Mouse (Mus musculus): ENCODE measurements around the gene Adam12. TPM values are rescaled to one million over a fixed set of nuclear protein-coding genes. Genes with fewer than 3 reads are reported as not detected.

Adam12 gene
- polyA plus RNA-seq, 1 experiment from 2014 or later = 1.0 TPM

DNA sequence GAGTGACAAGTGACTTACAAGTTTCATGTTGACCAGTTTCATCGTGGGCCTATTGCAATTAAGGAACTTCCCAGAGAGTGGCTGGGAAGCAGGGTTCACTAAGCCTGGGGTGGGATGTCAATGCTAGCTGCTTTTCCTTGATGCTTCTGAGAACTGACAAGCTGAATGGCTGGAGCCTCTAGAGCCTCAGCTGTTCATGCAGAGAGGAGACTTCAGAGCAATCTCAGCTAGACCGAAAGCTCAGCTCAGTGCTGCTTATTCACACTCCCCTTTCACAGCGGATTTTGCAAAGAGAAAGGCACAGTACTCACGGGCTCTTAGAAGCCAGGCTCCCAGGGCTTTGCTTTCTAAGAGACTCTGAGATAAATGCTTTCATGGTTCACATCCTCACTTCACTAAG is 295.6 kb downstream of the Adam12 start:
- WGBS = 77% methylated on average over 4 of the region's 4 CpGs
- Histone ChIP-seq H3K36me3 (ENCODE audit: control insufficient read depth, insufficient read depth) (no peaks in the 10 kb centered on the region), H3K9ac (ENCODE audit: low read depth, low read length) (no peak overlapping the region), H3K9me3 (ENCODE audit: control insufficient read depth) (no peaks in the 10 kb centered on the region), H3K27ac (ENCODE audit: low read depth, low read length) (no peak overlapping the region), H3K4me1 (replicated peaks; ENCODE audit: control insufficient read depth, insufficient read depth, low read length) (0 out of 2 replicates have a peak, but pooled peaks cover 2% of the 10 kb centered on the region), H3K4me3 (ENCODE audit: low read depth, low read length) (no peak overlapping the region), H3K27me3 (replicated peaks; ENCODE audit: control insufficient read depth, insufficient read depth, low read length) (0 out of 2 replicates have a peak, but pooled peaks cover 2% of the 10 kb centered on the region), H3K4me2 (replicated peaks; ENCODE audit: low read depth) (no peak overlapping the region)
- TF ChIP-seq CTCF (IDR thresholded peaks at IDR 0.05; ENCODE audit: low read depth) = no peak
- no peak for ATAC-seq

GRCm38 (mm10) chr7:133933378-133933777 is 298.6 kb downstream of the Adam12 start:
- no peak for TF ChIP-seq CTCF (IDR thresholded peaks at IDR 0.05; ENCODE audit: low read depth)
- Histone ChIP-seq H3K4me2 (replicated peaks; ENCODE audit: low read depth) (no peak overlapping the region), H3K9ac (ENCODE audit: low read depth, low read length) (no peak overlapping the region), H3K36me3 (ENCODE audit: control insufficient read depth, insufficient read depth) (no peaks in the 10 kb centered on the region), H3K27me3 (replicated peaks; ENCODE audit: control insufficient read depth, insufficient read depth, low read length) (0 out of 2 replicates have a peak, but pooled peaks cover 2% of the 10 kb centered on the region), H3K4me3 (ENCODE audit: low read depth, low read length) (no peak overlapping the region), H3K27ac (ENCODE audit: low read depth, low read length) (no peak overlapping the region), H3K9me3 (ENCODE audit: control insufficient read depth) (no peaks in the 10 kb centered on the region), H3K4me1 (replicated peaks; ENCODE audit: control insufficient read depth, insufficient read depth, low read length) (0 out of 2 replicates have a peak, but pooled peaks cover 2% of the 10 kb centered on the region)
- no peak for ATAC-seq
- WGBS = 46% methylated on average over 6 of the region's 6 CpGs

DNA sequence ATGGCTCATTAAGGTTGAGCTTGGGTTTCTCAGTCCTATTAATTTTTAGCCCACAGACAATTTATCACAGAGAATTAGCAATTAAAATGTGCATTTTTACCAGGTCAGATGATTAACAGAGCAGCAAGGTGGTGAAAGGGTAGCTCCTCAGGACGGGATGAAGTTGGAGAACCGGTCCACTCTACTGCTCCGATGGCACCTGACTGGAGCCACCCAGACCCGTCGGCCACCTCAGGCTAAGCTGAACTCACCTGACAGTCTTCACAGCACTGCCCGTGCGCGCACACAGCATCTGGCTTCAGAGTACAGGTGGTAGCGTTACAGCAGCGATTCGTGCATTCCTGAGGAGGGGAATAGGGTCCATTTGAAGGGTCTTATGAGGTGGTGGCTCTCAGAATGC is 300.5 kb downstream of the Adam12 start:
- Histone ChIP-seq H3K9ac (ENCODE audit: low read depth, low read length) (no peak overlapping the region), H3K27me3 (replicated peaks; ENCODE audit: control insufficient read depth, insufficient read depth, low read length) (0 out of 2 replicates have a peak, but pooled peaks cover 2% of the 10 kb centered on the region), H3K4me2 (replicated peaks; ENCODE audit: low read depth) (no peak overlapping the region), H3K4me1 (replicated peaks; ENCODE audit: control insufficient read depth, insufficient read depth, low read length) (0 out of 2 replicates have a peak, but pooled peaks cover 2% of the 10 kb centered on the region), H3K9me3 (ENCODE audit: control insufficient read depth) (no peaks in the 10 kb centered on the region), H3K4me3 (ENCODE audit: low read depth, low read length) (no peak overlapping the region), H3K27ac (ENCODE audit: low read depth, low read length) (no peak overlapping the region), H3K36me3 (ENCODE audit: control insufficient read depth, insufficient read depth) (no peaks in the 10 kb centered on the region)
- TF ChIP-seq CTCF (IDR thresholded peaks at IDR 0.05; ENCODE audit: low read depth) = no peak
- WGBS = 92% methylated on average over 11 of the region's 11 CpGs
- ATAC-seq = no peak

DNA sequence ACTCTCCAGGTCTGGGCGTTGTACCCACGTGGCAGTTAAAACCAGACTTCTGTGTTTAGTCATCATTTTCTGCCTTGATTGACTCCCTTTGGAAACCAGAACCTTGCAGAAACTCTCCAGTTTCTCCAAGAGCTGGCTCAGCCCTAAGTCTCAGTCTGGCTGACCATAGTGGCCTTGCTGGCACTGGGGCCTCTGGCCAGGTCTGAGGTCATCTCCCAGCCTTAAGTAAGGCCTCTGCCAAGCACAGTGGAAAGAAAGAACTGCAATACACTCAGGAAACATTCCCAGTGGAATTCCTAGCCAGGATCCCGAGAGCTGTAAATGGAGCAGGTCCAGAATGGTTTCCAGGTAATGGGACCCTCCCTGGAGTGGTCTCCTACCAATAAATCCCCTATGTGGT is 303.0 kb downstream of the Adam12 start:
- H3K27me3 ChIP-seq (replicated peaks; ENCODE audit: control insufficient read depth, insufficient read depth, low read length) = no peaks in the 10 kb centered on the region
- ATAC-seq = no peak
- no peaks in the 10 kb centered on the region for H3K4me1 ChIP-seq (replicated peaks; ENCODE audit: control insufficient read depth, insufficient read depth, low read length)
- no peak for TF ChIP-seq CTCF (IDR thresholded peaks at IDR 0.05; ENCODE audit: low read depth)
- H3K36me3 ChIP-seq (ENCODE audit: control insufficient read depth, insufficient read depth) = no peaks in the 10 kb centered on the region
- WGBS = 92% methylated on average over 3 of the region's 3 CpGs
- H3K9me3 ChIP-seq (ENCODE audit: control insufficient read depth) = no peaks in the 10 kb centered on the region
- no peak overlapping the region for H3K27ac ChIP-seq (ENCODE audit: low read depth, low read length)
- H3K4me3 ChIP-seq (ENCODE audit: low read depth, low read length) = no peak overlapping the region
- H3K9ac ChIP-seq (ENCODE audit: low read depth, low read length) = no peak overlapping the region
- no peak overlapping the region for H3K4me2 ChIP-seq (replicated peaks; ENCODE audit: low read depth)

DNA sequence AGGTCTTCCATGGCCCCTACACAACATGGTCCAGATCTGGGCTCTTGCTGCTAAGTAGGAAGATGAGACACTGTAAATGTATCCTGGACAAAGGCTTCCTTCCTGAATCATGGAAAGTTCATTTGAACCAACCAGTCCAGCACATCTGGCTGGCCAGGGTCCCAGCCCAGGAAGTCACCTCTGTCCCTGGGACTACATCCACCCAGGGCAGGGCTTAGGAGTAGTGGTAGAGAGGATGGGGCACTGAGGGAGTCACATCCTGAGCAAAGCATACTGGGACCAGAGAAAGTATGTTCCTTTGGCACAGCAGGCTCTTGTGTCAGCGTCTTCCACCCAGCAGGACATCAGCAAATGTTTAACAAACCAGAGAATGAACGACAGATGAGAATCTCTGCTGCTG is 306.2 kb downstream of the Adam12 start:
- WGBS = 51% methylated on average over 2 of the region's 2 CpGs
- no peak overlapping the region for H3K4me2 ChIP-seq (replicated peaks; ENCODE audit: low read depth)
- no peak for TF ChIP-seq CTCF (IDR thresholded peaks at IDR 0.05; ENCODE audit: low read depth)
- H3K4me1 ChIP-seq (replicated peaks; ENCODE audit: control insufficient read depth, insufficient read depth, low read length) = no peaks in the 10 kb centered on the region
- no peaks in the 10 kb centered on the region for H3K9me3 ChIP-seq (ENCODE audit: control insufficient read depth)
- ATAC-seq = no peak
- no peak overlapping the region for H3K4me3 ChIP-seq (ENCODE audit: low read depth, low read length)
- H3K9ac ChIP-seq (ENCODE audit: low read depth, low read length) = no peak overlapping the region
- no peak overlapping the region for H3K27ac ChIP-seq (ENCODE audit: low read depth, low read length)
- H3K27me3 ChIP-seq (replicated peaks; ENCODE audit: control insufficient read depth, insufficient read depth, low read length) = no peaks in the 10 kb centered on the region
- no peaks in the 10 kb centered on the region for H3K36me3 ChIP-seq (ENCODE audit: control insufficient read depth, insufficient read depth)

DNA sequence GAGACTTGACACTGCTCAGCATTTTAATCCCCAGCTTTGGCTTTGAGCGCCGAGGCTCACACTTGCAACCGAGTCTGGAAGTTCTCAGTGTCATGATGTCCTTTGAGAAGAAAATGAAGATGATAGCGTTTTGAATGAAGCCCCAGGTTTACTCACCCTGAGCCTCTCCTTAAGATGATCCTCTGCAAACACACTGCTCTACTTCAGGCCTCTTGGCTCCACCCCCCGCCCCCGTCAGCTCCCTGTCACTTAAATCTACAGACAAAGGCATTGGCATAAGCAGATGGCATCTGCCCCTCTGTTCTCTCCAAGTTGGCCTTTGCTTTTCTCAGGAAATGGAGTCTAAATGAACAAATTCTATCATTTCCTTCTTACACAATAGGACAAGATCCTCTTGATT is 308.0 kb downstream of the Adam12 start:
- no peaks in the 10 kb centered on the region for H3K36me3 ChIP-seq (ENCODE audit: control insufficient read depth, insufficient read depth)
- no peak overlapping the region for H3K27ac ChIP-seq (ENCODE audit: low read depth, low read length)
- no peak for ATAC-seq
- H3K4me1 ChIP-seq (replicated peaks; ENCODE audit: control insufficient read depth, insufficient read depth, low read length) = no peaks in the 10 kb centered on the region
- H3K9me3 ChIP-seq (ENCODE audit: control insufficient read depth) = no peaks in the 10 kb centered on the region
- 22% methylated on average over 6 of the region's 6 CpGs for WGBS
- H3K4me3 ChIP-seq (ENCODE audit: low read depth, low read length) = no peak overlapping the region
- H3K4me2 ChIP-seq (replicated peaks; ENCODE audit: low read depth) = no peak overlapping the region
- no peak overlapping the region for H3K9ac ChIP-seq (ENCODE audit: low read depth, low read length)
- TF ChIP-seq CTCF (IDR thresholded peaks at IDR 0.05; ENCODE audit: low read depth) = no peak
- no peaks in the 10 kb centered on the region for H3K27me3 ChIP-seq (replicated peaks; ENCODE audit: control insufficient read depth, insufficient read depth, low read length)

- Histone ChIP-seq H3K4me3 (ENCODE audit: low read depth, low read length) (no peak overlapping the region), H3K9me3 (ENCODE audit: control insufficient read depth) (no peaks in the 10 kb centered on the region), H3K27me3 (replicated peaks; ENCODE audit: control insufficient read depth, insufficient read depth, low read length) (no peaks in the 10 kb centered on the region), H3K36me3 (ENCODE audit: control insufficient read depth, insufficient read depth) (no peaks in the 10 kb centered on the region), H3K4me1 (replicated peaks; ENCODE audit: control insufficient read depth, insufficient read depth, low read length) (no peaks in the 10 kb centered on the region), H3K9ac (ENCODE audit: low read depth, low read length) (no peak overlapping the region), H3K4me2 (replicated peaks; ENCODE audit: low read depth) (no peak overlapping the region), H3K27ac (ENCODE audit: low read depth, low read length) (no peak overlapping the region)
- no peak for ATAC-seq
- WGBS = 94% methylated on average over 4 of the region's 4 CpGs
- TF ChIP-seq CTCF (IDR thresholded peaks at IDR 0.05; ENCODE audit: low read depth) = no peak
These were observed 310.7 kb downstream of the Adam12 start for GRCm38 (mm10) chr7:133921291-133921690.
